10 mouse cellular contexts compared by ENCODE assay signal in the genomic region with DNA sequence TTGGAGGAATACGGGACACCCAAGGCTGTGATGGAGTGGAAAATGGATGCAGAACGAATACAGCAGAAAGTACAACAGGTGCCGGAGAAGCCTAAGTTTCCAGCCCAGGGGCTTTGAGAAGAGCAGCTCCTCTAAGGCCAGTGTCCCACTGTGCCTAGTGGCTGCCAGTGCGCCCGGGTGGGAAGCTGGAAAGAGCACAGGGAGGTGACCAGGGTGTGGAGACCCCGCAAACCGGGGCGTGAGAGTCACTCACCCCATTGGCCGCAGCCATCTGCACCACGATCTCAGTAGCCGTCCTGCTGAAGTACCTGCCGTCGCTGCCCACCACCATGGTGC. TPM values are rescaled to one million over a fixed set of nuclear protein-coding genes. Genes with fewer than 3 reads are reported as not detected.
DNase-seq lines count a peak whose midpoint lies in the region; ATAC-seq and TF ChIP-seq lines count a peak whose summit lies in the region.
"Had no signal": no experiment of that assay in that cellular context is flagged by ENCODE, and none has a peak within 500 bp of the region (broad histone marks: within the 10 kb centered on the region; RNA-seq: fewer than 3 reads in every experiment).

No protein-coding gene starts in this region.

- peak; percentile 45; the same call in 1 of the 2 replicates for ATAC-seq in embryonic facial prominence, embryonic 15.5 days (ENCODE audit: insufficient number of reproducible peaks, low FRiP score, low TSS enrichment, low read depth)
- ATAC-seq in intestine, embryonic 16.5 days: peak; percentile 56
- ATAC-seq in neural tube, embryonic 12.5 days (ENCODE audit: low FRiP score, low read depth): no peak
- no peak for ATAC-seq in erythroid progenitor cell, adult 5-6 weeks (replicated peaks; ENCODE audit: low FRiP score, poor library complexity, severe bottlenecking)
- ATAC-seq: Patski had no signal

- H3K9ac ChIP-seq in embryonic facial prominence, embryonic 15.5 days: peak overlapping the region; percentile 47
- peak overlapping the region; percentile 77 for H3K9ac ChIP-seq in intestine, embryonic 16.5 days (ENCODE audit: low read depth, low read length)
- peak overlapping the region; percentile 42; the same call in 1 of the 2 replicates for H3K9ac ChIP-seq in neural tube, embryonic 12.5 days

- intact Hi-C loops in left cerebral cortex, adult 2 months (cut with DNase I): no loop called here

- no peak for DNase-seq in left cerebral cortex, adult 2 months (ENCODE audit: extremely low spot score in 1 of 2, low spot score in 2 of 2)
- DNase-seq in left cerebral cortex, adult 8-10 months (ENCODE audit: low spot score in 2 of 2): no peak
- DNase-seq in layer of hippocampus, postnatal 10 days (ENCODE audit: low spot score in 2 of 2): no peak
- no peak for DNase-seq in thymus, postnatal 36 days

- peak overlapping the region; percentile 42 for H3K4me3 ChIP-seq in left cerebral cortex, adult 2 months
- peak overlapping the region; percentile 59 for H3K4me3 ChIP-seq in embryonic facial prominence, embryonic 15.5 days (replicated peaks)
- H3K4me3 ChIP-seq in intestine, embryonic 16.5 days (ENCODE audit: low read length): peak overlapping the region; percentile 69
- peak overlapping the region; percentile 39 for H3K4me3 ChIP-seq in neural tube, embryonic 12.5 days

- H3K36me3 ChIP-seq in embryonic facial prominence, embryonic 15.5 days: no peaks in the 10 kb centered on the region
- no peaks in the 10 kb centered on the region for H3K36me3 ChIP-seq in intestine, embryonic 16.5 days (ENCODE audit: control insufficient read depth, insufficient read depth, low read length)
- no peaks in the 10 kb centered on the region for H3K36me3 ChIP-seq in neural tube, embryonic 12.5 days

- H3K4me1 ChIP-seq in embryonic facial prominence, embryonic 15.5 days: peaks cover 13% of the 10 kb centered on the region
- peaks cover 3% of the 10 kb centered on the region for H3K4me1 ChIP-seq in intestine, embryonic 16.5 days (ENCODE audit: control insufficient read depth, insufficient read depth, low read length)
- peaks cover 9% of the 10 kb centered on the region for H3K4me1 ChIP-seq in neural tube, embryonic 12.5 days

- peaks cover 14% of the 10 kb centered on the region for H3K27me3 ChIP-seq in embryonic facial prominence, embryonic 15.5 days
- peaks cover 2% of the 10 kb centered on the region; the same call in 1 of the 2 replicates for H3K27me3 ChIP-seq in intestine, embryonic 16.5 days (replicated peaks; ENCODE audit: control insufficient read depth, insufficient read depth, low read length)
- peaks cover 29% of the 10 kb centered on the region for H3K27me3 ChIP-seq in neural tube, embryonic 12.5 days (replicated peaks)
- H3K27me3 ChIP-seq: Patski had no signal

- no peak overlapping the region for H3K27ac ChIP-seq in left cerebral cortex, adult 2 months
- H3K27ac ChIP-seq in embryonic facial prominence, embryonic 15.5 days (replicated peaks): peak overlapping the region; percentile 79
- H3K27ac ChIP-seq in intestine, embryonic 16.5 days (ENCODE audit: low read length): peak overlapping the region; percentile 48
- no peak overlapping the region for H3K27ac ChIP-seq in neural tube, embryonic 12.5 days

- TF ChIP-seq CTCF in left cerebral cortex, adult 2 months (IDR thresholded peaks at IDR 0.05): no peak

- 15% methylated on average over 13 of the region's 13 CpGs for WGBS in embryonic facial prominence, embryonic 15.5 days
- 10% methylated on average over 13 of the region's 13 CpGs for WGBS in intestine, embryonic 16.5 days
- WGBS in neural tube, embryonic 12.5 days: 15% methylated on average over 13 of the region's 13 CpGs

- peak overlapping the region; percentile 77 for H3K4me2 ChIP-seq in embryonic facial prominence, embryonic 15.5 days (replicated peaks)
- peak overlapping the region; percentile 77 for H3K4me2 ChIP-seq in intestine, embryonic 16.5 days (ENCODE audit: low read depth, low read length)
- peak overlapping the region; percentile 78 for H3K4me2 ChIP-seq in neural tube, embryonic 12.5 days (replicated peaks)

- no peaks in the 10 kb centered on the region for H3K9me3 ChIP-seq in embryonic facial prominence, embryonic 15.5 days (replicated peaks)
- no peaks in the 10 kb centered on the region for H3K9me3 ChIP-seq in intestine, embryonic 16.5 days (ENCODE audit: control insufficient read depth, low read length)
- no peaks in the 10 kb centered on the region for H3K9me3 ChIP-seq in neural tube, embryonic 12.5 days

RNA-seq across cellular contexts. Expression of gene Pgm5, which starts 0.4 kb away (rescaled TPM):
- total RNA-seq in left cerebral cortex, adult 2 months (2021): 1 to 10 TPM; 6.2 to 6.3 TPM
- total RNA-seq in left cerebral cortex, adult 8-10 months (2022): 1 to 10 TPM; 5.0 to 6.8 (median 6.3) TPM
- 6.5 and 8.8 TPM in 2 replicates for polyA plus RNA-seq in embryonic facial prominence, embryonic 15.5 days (2015; fragmentation: Nextera tagmentation; extraction: Ambion mirVana)
- 3.0 and 4.8 TPM in 2 replicates for polyA plus RNA-seq in intestine, embryonic 16.5 days (2015; fragmentation: Nextera tagmentation; extraction: Ambion mirVana)
- polyA plus RNA-seq in neural tube, embryonic 12.5 days (2016; fragmentation: Nextera tagmentation; extraction: Ambion mirVana): 1.1 and 1.7 TPM in 2 replicates
- total RNA-seq in layer of hippocampus, postnatal 10 days (2021): 1 to 10 TPM; 3.4 to 3.5 TPM
- total RNA-seq in erythroid progenitor cell, adult 5-6 weeks (2015; ENCODE audit: low replicate concordance): not detected in 2 replicates
- total RNA-seq in erythroid progenitor cell, adult 5-6 weeks (2017; ENCODE audit: low replicate concordance): not detected in 2 replicates

RNA-seq across cellular contexts. Expression of gene Gm10053, which starts 14.2 kb away (rescaled TPM):
- total RNA-seq in left cerebral cortex, adult 2 months (2021): 100 to 1,000 TPM; 185 to 197 TPM
- 100 to 1,000 TPM; 176 to 189 (median 186) TPM for total RNA-seq in left cerebral cortex, adult 8-10 months (2022)
- 182 and 192 TPM in 2 replicates for polyA plus RNA-seq in embryonic facial prominence, embryonic 15.5 days (2015; fragmentation: Nextera tagmentation; extraction: Ambion mirVana)
- polyA plus RNA-seq in intestine, embryonic 16.5 days (2015; fragmentation: Nextera tagmentation; extraction: Ambion mirVana): 316 and 355 TPM in 2 replicates
- 237 and 247 TPM in 2 replicates for polyA plus RNA-seq in neural tube, embryonic 12.5 days (2016; fragmentation: Nextera tagmentation; extraction: Ambion mirVana)
- 100 to 1,000 TPM; 215 to 218 TPM for total RNA-seq in layer of hippocampus, postnatal 10 days (2021)
- 38.9 and 65.8 TPM in 2 replicates for total RNA-seq in erythroid progenitor cell, adult 5-6 weeks (2015; ENCODE audit: low replicate concordance)
- 9.8 and 16.0 TPM in 2 replicates for total RNA-seq in erythroid progenitor cell, adult 5-6 weeks (2017; ENCODE audit: low replicate concordance)

RNA-seq across cellular contexts. Expression of gene Foxd4, which starts 39.8 kb away (rescaled TPM):
- not detected for total RNA-seq in left cerebral cortex, adult 2 months (2021)
- not detected for total RNA-seq in left cerebral cortex, adult 8-10 months (2022)
- not detected in 2 replicates for polyA plus RNA-seq in embryonic facial prominence, embryonic 15.5 days (2015; fragmentation: Nextera tagmentation; extraction: Ambion mirVana)
- polyA plus RNA-seq in intestine, embryonic 16.5 days (2015; fragmentation: Nextera tagmentation; extraction: Ambion mirVana): not detected in 2 replicates
- polyA plus RNA-seq in neural tube, embryonic 12.5 days (2016; fragmentation: Nextera tagmentation; extraction: Ambion mirVana): not detected in 2 replicates
- not detected for total RNA-seq in layer of hippocampus, postnatal 10 days (2021)
- total RNA-seq in erythroid progenitor cell, adult 5-6 weeks (2015; ENCODE audit: low replicate concordance): 1.1 TPM in 1 of 2 replicates, not detected in the other
- not detected in 2 replicates for total RNA-seq in erythroid progenitor cell, adult 5-6 weeks (2017; ENCODE audit: low replicate concordance)
- total RNA-seq: left cerebral cortex, postnatal 14 days had no signal

Comparison
In these comparisons a context has a peak if more than half of its experiments do, and no peak if none do; other contexts are left out.
1. H3K27ac ChIP-seq: peak in embryonic facial prominence, embryonic 15.5 days (single experiment) and intestine, embryonic 16.5 days (single experiment); none in left cerebral cortex, adult 2 months (single experiment) and neural tube, embryonic 12.5 days (single experiment).
2. ATAC-seq: peak in embryonic facial prominence, embryonic 15.5 days (single experiment) and intestine, embryonic 16.5 days (single experiment); none in neural tube, embryonic 12.5 days (single experiment) and erythroid progenitor cell, adult 5-6 weeks (single experiment).
3. RNA of gene Pgm5, which starts 0.4 kb away (total RNA-seq): 5.0 to 6.8 TPM in left cerebral cortex, adult 8-10 months, 6.2 to 6.3 TPM in left cerebral cortex, adult 2 months and 3.4 to 3.5 TPM in layer of hippocampus, postnatal 10 days; not detected in erythroid progenitor cell, adult 5-6 weeks; every median in the first group is over 4 times any median in the second.
4. Peak in every context shown above with its lines, with median percentiles within 50 percentile points of each other: H3K4me3 ChIP-seq, H3K4me2 ChIP-seq and H3K9ac ChIP-seq.